Mouse (Mus musculus): ENCODE measurements around the gene Chrd.

- TF ChIP-seq POLR2A (IDR thresholded peaks at IDR 0.05; ENCODE audit: borderline replicate concordance, insufficient read depth, low read length) (no peak), CTCF (IDR thresholded peaks at IDR 0.05; ENCODE audit: borderline replicate concordance, insufficient read depth, low read depth, low read length) (no peak)
These were observed 31.0 kb upstream of the Chrd start for GRCm38 (mm10) chr16:20701729-20702521.
